Mouse (Mus musculus) hindbrain, embryonic 11.5 days (tissue): ENCODE results near the gene Cep70. TPM values are rescaled to one million over a fixed set of nuclear protein-coding genes. Genes with fewer than 3 reads are reported as not detected.

ENCODE experiments used
- ATAC-seq: fragments of 200-750 bp; cut with Nextera tagmentation; 2 replicates; pipeline ENCODE4 v1.8.0; 2017; ENCODE audit warnings: mild to moderate bottlenecking, moderate TSS enrichment, moderate library complexity; ENCODE audit not compliant: low FRiP score
- DNase-seq: peaks from one replicate; pipeline ENCODE4 v3.0.0-alpha.2; 2015; ENCODE audit warnings: low spot score
- H3K27ac ChIP-seq: fragments of 300-500 bp; sonication (generic); 2 replicates; pipeline ENCODE4 v1.5.1; 2014; ENCODE audit warnings: mild to moderate bottlenecking, low read depth, low read length
- H3K27me3 ChIP-seq: fragments of 300-500 bp; sonication (generic); 2 replicates; pipeline ENCODE4 v1.6.1; 2014; ENCODE audit warnings: mild to moderate bottlenecking, low read length, moderate library complexity, mixed read lengths; ENCODE audit not compliant: control insufficient read depth, insufficient read depth
- H3K36me3 ChIP-seq: fragments of 300-500 bp; sonication (generic); 2 replicates; pipeline ENCODE4 v1.6.1; 2014; ENCODE audit warnings: mild to moderate bottlenecking, low read length, moderate library complexity, mixed read lengths; ENCODE audit not compliant: control insufficient read depth, insufficient read depth
- H3K4me1 ChIP-seq: fragments of 300-500 bp; sonication (generic); replicated peaks from 2 replicates; pipeline ENCODE4 v1.6.1; 2014; ENCODE audit warnings: low read length, mixed read lengths; ENCODE audit not compliant: control insufficient read depth, insufficient read depth
- H3K4me2 ChIP-seq: fragments of 300-500 bp; sonication (generic); replicated peaks from 2 replicates; pipeline ENCODE4 v1.6.1; 2014; ENCODE audit warnings: mild to moderate bottlenecking, low read depth, low read length
- H3K4me3 ChIP-seq: fragments of 300-500 bp; sonication (generic); 2 replicates; pipeline ENCODE4 v1.5.1; 2014; ENCODE audit warnings: low read depth, low read length
- H3K9ac ChIP-seq: fragments of 300-500 bp; sonication (generic); 2 replicates; pipeline ENCODE4 v1.6.1; 2014; ENCODE audit warnings: low read depth, low read length
- H3K9me3 ChIP-seq: fragments of 300-500 bp; sonication (generic); 2 replicates; pipeline ENCODE4 v1.6.1; 2016; ENCODE audit warnings: low read length; ENCODE audit not compliant: control insufficient read depth
- WGBS: fragments of 180-500 bp; shearing (Covaris S2); extraction: QIAGEN DNeasy Blood & Tissue Kit; methylation state at CpG from one replicate; pipeline ENCODE4 v1.1.7; 2014; 5-methylcytosine and 5-hydroxymethylcytosine counted together
- polyA plus RNA-seq: library from polyadenylated mRNA; unstranded; fragments of >200 nt; fragmentation: Nextera tagmentation; extraction: Ambion mirVana; gene quantifications from 2 replicates; pipeline ENCODE4 v1.2.1, GENCODE M21; 2014

Gene Cep70
- polyA plus RNA-seq = 48.5 and 51.0 TPM in 2 replicates

DNA sequence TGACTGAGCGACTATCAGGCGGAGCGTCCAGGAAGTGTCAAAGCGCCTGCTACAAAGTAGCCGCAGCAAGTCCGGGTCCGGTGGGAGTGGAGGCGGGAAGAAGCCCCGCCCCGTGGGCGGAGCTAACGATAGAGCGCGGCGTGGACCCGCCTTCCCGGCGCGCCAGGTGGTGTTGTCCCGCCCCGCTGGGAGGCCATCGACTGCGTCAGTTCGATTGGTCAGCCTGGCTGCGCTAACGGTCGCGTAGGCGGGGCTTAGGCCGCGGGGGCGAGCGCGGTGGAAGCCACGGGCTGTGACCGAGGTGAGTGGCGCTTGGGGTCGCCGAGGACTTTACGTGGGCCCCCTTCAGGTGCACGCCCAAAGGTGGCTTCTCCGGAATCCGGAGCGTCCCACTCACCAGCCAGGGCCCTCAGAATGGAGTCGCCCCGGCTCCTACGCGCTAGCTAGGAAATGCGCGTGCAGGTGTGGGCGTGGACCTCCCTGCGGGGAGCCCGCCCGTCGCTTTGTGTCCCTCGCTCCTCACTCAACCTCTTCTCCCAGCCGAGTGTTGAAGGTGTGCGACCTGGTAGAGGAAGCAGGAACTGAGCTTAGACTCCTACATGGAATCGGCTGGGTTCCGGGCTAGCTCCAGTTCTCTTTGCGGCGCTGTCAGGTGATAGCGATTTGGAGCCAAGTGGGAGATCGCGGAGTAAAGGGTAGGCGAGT is at the start of gene Cep70:
TSS of gene Cep70 (plus strand) at position 178 of the 705 bp plus-strand sequence.
- peak within 1 kb of the TSS; percentile 61 for H3K4me2 ChIP-seq

DNA sequence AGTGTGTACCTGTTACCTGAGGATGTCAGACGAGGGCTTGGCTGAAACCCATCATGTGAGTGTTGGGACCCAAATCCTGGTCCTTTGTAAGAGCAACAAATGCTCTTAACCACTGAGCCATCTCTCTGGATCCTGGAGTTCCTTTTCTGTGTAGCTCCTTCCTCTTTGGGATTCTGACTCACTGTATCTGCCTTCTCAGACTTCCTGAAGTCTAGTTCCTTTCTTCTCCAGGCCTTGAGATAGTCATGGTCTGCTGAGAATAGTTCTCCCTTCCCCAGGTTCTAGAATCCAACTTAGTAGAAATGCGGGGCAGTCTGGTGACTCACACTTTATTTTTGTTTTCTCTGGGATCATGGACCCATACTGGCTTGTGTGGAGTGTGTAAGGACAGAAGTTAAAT is 30.5 kb upstream of the Cep70 start:
- H3K9me3 ChIP-seq = no peaks in the 10 kb centered on the region
- H3K4me1 ChIP-seq = no peaks in the 10 kb centered on the region
- H3K27me3 ChIP-seq = no peaks in the 10 kb centered on the region
- WGBS = 82% methylated on average over 2 of the region's 2 CpGs
- ATAC-seq (no peak), DNase-seq (no peak)
- H3K27ac ChIP-seq = no peak overlapping the region
- no peak overlapping the region for H3K4me2 ChIP-seq
- H3K9ac ChIP-seq = no peak overlapping the region
- no peaks in the 10 kb centered on the region for H3K36me3 ChIP-seq
- no peak overlapping the region for H3K4me3 ChIP-seq

More for the DNA sequence above, at the start of gene Cep70:
- Histone ChIP-seq H3K9ac (peak within 1 kb of the TSS; percentile 76), H3K9me3 (no peaks in the 10 kb centered on the region), H3K27ac (peak within 1 kb of the TSS; percentile 73), H3K4me3 (peak within 1 kb of the TSS; percentile 83), H3K4me1 (no peaks in the 10 kb centered on the region), H3K36me3 (no peaks in the 10 kb centered on the region), H3K27me3 (no peaks in the 10 kb centered on the region)
- ATAC-seq (peak; percentile 96), DNase-seq (peak; percentile 99)
- WGBS = under 1% methylated on average over 63 of the region's 66 CpGs

DNA sequence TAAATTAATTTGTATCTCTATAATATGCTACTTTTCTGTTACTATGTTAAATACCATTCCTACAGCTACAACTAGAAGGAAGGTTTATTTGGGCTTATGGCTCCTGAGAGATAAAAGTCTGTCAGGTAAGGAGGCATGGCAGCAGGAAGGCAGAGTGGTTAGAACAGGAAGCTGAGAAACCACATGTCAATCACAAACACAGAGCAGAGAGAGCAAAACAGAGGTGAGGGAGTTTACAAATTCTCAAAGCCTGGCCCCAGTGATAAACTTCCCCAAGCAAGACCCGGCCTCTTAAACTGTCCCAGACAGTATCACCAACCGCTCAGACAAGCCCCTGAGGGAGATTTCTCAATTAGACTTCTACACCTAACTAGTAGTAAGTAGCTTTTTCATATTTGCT is 27.0 kb upstream of the Cep70 start:
- H3K27ac ChIP-seq = no peak overlapping the region
- H3K4me3 ChIP-seq = no peak overlapping the region
- no peak for ATAC-seq
- H3K9me3 ChIP-seq = no peaks in the 10 kb centered on the region
- no peak overlapping the region for H3K4me2 ChIP-seq
- DNase-seq = no peak
- no peaks in the 10 kb centered on the region for H3K27me3 ChIP-seq
- WGBS = 72% methylated on average over 2 of the region's 2 CpGs
- H3K9ac ChIP-seq = no peak overlapping the region
- no peaks in the 10 kb centered on the region for H3K4me1 ChIP-seq
- no peaks in the 10 kb centered on the region for H3K36me3 ChIP-seq

DNA sequence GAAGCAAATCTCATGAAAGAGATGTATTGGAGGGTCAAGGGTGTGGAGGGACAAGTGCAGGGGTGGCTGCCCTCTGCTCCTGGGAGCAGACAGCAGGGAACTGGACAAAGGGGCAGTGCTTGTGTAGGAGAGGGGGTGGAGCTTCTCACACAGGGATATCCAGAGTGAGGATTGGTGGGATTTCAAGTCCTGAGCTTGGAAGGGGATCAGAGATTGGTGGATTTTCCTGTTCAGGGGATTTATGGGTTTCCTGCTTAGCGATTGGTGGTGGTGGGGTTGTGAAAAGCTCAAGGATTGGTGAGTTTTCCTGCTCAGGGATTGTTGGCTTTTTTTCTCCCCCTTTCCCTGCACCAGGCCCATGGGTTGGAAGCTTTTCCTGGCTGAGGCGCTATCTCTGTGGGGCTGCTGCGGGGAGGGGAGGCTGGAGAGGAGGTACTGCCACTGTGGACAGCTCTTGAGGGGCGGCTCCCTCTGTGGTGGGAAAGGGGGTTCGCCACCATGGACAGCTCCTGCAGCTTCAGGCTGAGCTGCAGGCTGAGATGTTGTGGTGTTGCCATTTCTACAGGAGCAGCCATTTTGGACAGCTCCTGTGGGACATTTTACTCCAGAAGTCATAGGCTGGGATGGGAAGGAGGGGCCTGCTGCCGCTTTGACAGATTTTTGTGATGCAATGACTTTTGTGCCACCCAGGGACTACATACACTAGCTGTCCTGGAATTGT is 25.0 kb upstream of the Cep70 start:
- Histone ChIP-seq H3K9ac (no peak overlapping the region), H3K9me3 (no peaks in the 10 kb centered on the region), H3K36me3 (no peaks in the 10 kb centered on the region), H3K4me2 (no peak overlapping the region), H3K4me1 (no peaks in the 10 kb centered on the region), H3K4me3 (no peak overlapping the region), H3K27ac (no peak overlapping the region), H3K27me3 (no peaks in the 10 kb centered on the region)
- DNase-seq = peak; percentile 64
- peak; percentile 38; the same call in 1 of the 2 replicates for ATAC-seq
- 24% methylated on average over 5 of the region's 6 CpGs for WGBS

DNA sequence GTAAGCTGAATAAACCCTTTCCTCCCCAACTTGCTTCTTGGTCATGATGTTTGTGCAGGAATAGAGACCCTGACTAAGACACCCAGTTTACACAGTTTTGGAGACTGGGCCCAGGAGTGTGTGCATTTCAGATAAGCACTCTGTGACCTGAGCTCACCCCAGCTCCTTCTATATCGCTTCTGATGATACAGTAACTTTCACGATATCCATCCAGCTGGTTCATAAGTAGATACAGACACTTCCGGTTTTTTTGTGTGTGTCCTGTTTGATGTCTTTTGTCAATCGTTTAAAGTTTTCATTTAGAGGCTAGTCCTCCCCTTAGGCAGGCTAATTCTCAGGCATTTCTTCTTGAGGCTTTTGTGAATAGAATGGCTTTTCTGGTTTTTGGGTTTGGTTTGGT is 21.5 kb upstream of the Cep70 start:
- Histone ChIP-seq H3K27me3 (no peaks in the 10 kb centered on the region), H3K9ac (no peak overlapping the region), H3K36me3 (no peaks in the 10 kb centered on the region), H3K4me3 (no peak overlapping the region), H3K4me1 (no peaks in the 10 kb centered on the region), H3K9me3 (no peaks in the 10 kb centered on the region), H3K27ac (no peak overlapping the region), H3K4me2 (no peak overlapping the region)
- ATAC-seq = no peak
- WGBS = 89% methylated on average over 4 of the region's 4 CpGs
- DNase-seq = no peak

DNA sequence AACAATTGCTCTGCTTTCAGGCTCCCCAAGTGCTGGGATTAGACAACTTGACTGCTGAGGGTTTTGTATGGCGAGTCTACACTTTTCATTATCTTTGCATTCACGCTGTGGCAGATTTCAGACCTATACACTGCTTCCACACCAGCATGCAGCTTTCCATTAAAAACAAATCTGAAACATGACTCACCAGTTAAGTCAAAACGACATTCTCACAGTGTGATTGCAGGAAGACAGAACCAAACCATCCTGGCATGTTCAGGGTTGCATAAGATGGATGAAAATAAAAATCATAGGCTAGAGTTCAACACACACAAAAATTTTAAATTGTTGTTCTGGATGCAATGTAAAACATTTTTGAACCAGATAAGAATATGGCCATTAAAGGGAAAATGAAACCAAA is 18.6 kb upstream of the Cep70 start:
- Histone ChIP-seq H3K9ac (no peak overlapping the region), H3K9me3 (no peaks in the 10 kb centered on the region), H3K36me3 (no peaks in the 10 kb centered on the region), H3K27me3 (no peaks in the 10 kb centered on the region), H3K27ac (no peak overlapping the region), H3K4me1 (no peaks in the 10 kb centered on the region), H3K4me3 (no peak overlapping the region), H3K4me2 (no peak overlapping the region)
- no peak for DNase-seq
- 66% methylated on average over 3 of the region's 3 CpGs for whole genome bisulfite sequencing
- no peak for ATAC-seq

DNA sequence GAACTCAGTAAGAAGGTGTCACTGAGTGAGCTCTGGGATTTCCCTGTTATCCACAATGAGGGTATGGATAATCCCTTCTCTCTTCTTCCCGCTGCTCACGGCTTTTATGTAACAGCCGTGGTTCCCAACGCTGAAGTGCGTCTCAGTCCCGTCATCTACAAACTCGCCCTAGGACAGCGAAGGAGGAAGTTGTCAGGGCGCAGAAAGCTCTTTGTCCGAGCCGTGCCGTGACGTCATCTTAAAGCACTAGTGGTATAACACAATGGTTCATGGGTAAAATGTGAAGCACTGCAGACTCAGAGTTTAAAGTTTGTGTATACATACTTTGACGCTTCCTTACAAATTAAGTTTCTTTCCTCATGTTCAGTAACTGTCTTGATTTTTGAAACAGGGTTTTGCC is 13.7 kb upstream of the Cep70 start:
- WGBS = 90% methylated on average over 14 of the region's 14 CpGs
- Histone ChIP-seq H3K4me3 (no peak overlapping the region), H3K27ac (no peak overlapping the region), H3K36me3 (no peaks in the 10 kb centered on the region), H3K9me3 (no peaks in the 10 kb centered on the region), H3K9ac (no peak overlapping the region), H3K4me1 (no peaks in the 10 kb centered on the region), H3K27me3 (no peaks in the 10 kb centered on the region), H3K4me2 (no peak overlapping the region)
- ATAC-seq (no peak), DNase-seq (no peak)

DNA sequence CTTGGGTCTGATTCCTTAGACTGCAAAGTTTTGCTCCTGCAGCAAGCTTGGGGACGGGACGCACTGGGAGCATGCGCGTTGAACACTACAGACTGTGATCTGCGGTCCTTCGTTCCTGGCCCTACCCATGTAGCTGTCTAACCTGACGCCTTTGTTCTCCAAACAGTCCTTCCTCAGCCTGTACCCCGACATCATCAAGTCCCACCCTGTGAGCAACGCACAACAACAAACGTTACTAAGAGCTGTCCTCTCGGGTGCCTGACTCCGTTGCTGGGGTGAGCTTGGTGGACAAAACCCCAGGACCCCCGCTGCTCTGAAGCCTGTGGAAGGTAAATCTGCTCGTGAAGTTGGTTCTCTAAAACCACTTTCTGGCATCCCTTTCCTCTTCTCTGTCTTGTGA is 6.0 kb upstream of the Cep70 start, which contains the start of gene Faiml:
TSS of gene Faiml (minus strand) at position 101 of the 400 bp plus-strand sequence.
- DNase-seq (no peak), ATAC-seq (no peak)
- Histone ChIP-seq H3K4me1 (no peaks in the 10 kb centered on the region), H3K9ac (no peak within 1 kb of the TSS), H3K27me3 (no peaks in the 10 kb centered on the region), H3K4me3 (no peak within 1 kb of the TSS), H3K36me3 (no peaks in the 10 kb centered on the region), H3K27ac (no peak within 1 kb of the TSS), H3K9me3 (no peaks in the 10 kb centered on the region), H3K4me2 (no peak within 1 kb of the TSS)
- 86% methylated on average over 14 of the region's 14 CpGs for WGBS

DNA sequence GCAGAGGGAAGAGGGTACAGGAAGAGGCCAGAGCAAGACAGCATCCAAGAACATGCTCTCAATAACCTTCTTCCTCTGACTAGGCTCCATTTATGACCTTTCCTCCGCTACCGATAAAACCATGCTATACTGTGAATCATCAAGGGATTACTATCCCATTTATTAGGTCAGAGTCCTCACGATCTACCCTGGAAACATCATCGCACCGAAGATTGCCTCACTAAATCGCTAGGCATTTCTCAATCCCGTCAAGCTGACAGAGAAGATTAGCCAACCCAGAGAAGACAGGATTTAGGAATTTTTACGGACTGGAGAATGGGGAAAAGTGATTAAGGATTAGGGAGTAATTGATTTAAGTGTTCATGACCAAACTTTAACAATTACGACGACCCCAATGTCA is 4.9 kb upstream of the Cep70 start:
- 90% methylated on average over 10 of the region's 10 CpGs for WGBS
- no peaks in the 10 kb centered on the region for H3K4me1 ChIP-seq
- DNase-seq (no peak), ATAC-seq (no peak)
- H3K27ac ChIP-seq = no peak overlapping the region
- no peaks in the 10 kb centered on the region for H3K27me3 ChIP-seq
- H3K36me3 ChIP-seq = no peaks in the 10 kb centered on the region
- no peak overlapping the region for H3K4me3 ChIP-seq
- no peaks in the 10 kb centered on the region for H3K9me3 ChIP-seq
- H3K4me2 ChIP-seq = no peak overlapping the region
- H3K9ac ChIP-seq = no peak overlapping the region
